Mouse (Mus musculus): ENCODE data around the gene Rhod. TPM values are rescaled to one million over a fixed set of nuclear protein-coding genes. Genes with fewer than 3 reads are reported as not detected.

Rhod gene
- polyA plus RNA-seq, 1 experiment: 24.1 TPM

GRCm38 (mm10) chr19:4438791-4439160 is 456 bp downstream of the Rhod start:
- peak overlapping the region; percentile 97 for H3K4me3 ChIP-seq (ENCODE audit: insufficient read depth, low read length)
- peak overlapping the region; percentile 69 for H3K27ac ChIP-seq (ENCODE audit: insufficient read depth, low read length)
- H3K4me1 ChIP-seq (ENCODE audit: control insufficient read depth, insufficient read depth, low read length): peaks cover 4% of the 10 kb centered on the region; the same call in 1 of the 2 replicates
- TF ChIP-seq CTCF (IDR thresholded peaks at IDR 0.05; ENCODE audit: borderline replicate concordance, insufficient read depth, low read length) (no peak), POLR2A (IDR thresholded peaks at IDR 0.05; ENCODE audit: low read depth, low read length) (no peak)

GRCm38 (mm10) chr19:4437886-4438285 is 1.3 kb downstream of the Rhod start:
- Histone ChIP-seq H3K4me1 (ENCODE audit: control insufficient read depth, insufficient read depth, low read length) (peaks cover 4% of the 10 kb centered on the region; the same call in 1 of the 2 replicates), H3K27ac (ENCODE audit: insufficient read depth, low read length) (no peak overlapping the region), H3K4me3 (ENCODE audit: insufficient read depth, low read length) (peak overlapping the region; percentile 97)
- no peak for TF ChIP-seq POLR2A (IDR thresholded peaks at IDR 0.05; ENCODE audit: low read depth, low read length)
- TF ChIP-seq CTCF (IDR thresholded peaks at IDR 0.05; ENCODE audit: borderline replicate concordance, insufficient read depth, low read length): no peak

- Histone ChIP-seq H3K4me1 (ENCODE audit: control insufficient read depth, insufficient read depth, low read length) (peaks cover 4% of the 10 kb centered on the region; the same call in 1 of the 2 replicates), H3K4me3 (ENCODE audit: insufficient read depth, low read length) (no peak overlapping the region), H3K27ac (ENCODE audit: insufficient read depth, low read length) (no peak overlapping the region)
- TF ChIP-seq POLR2A (IDR thresholded peaks at IDR 0.05; ENCODE audit: low read depth, low read length) (no peak), CTCF (IDR thresholded peaks at IDR 0.05; ENCODE audit: borderline replicate concordance, insufficient read depth, low read length) (no peak)
Measured at GRCm38 (mm10) chr19:4436254-4436653, 3.0 kb downstream of the Rhod start.

- TF ChIP-seq POLR2A (IDR thresholded peaks at IDR 0.05; ENCODE audit: low read depth, low read length): no peak
- no peak for TF ChIP-seq CTCF (IDR thresholded peaks at IDR 0.05; ENCODE audit: borderline replicate concordance, insufficient read depth, low read length)
- no peaks in the 10 kb centered on the region for H3K4me1 ChIP-seq (ENCODE audit: control insufficient read depth, insufficient read depth, low read length)
- H3K27ac ChIP-seq (ENCODE audit: insufficient read depth, low read length): no peak overlapping the region
- H3K4me3 ChIP-seq (ENCODE audit: insufficient read depth, low read length): no peak overlapping the region
Measured at GRCm38 (mm10) chr19:4434999-4435398, 4.2 kb downstream of the Rhod start.

GRCm38 (mm10) chr19:4433756-4434155 is 5.5 kb downstream of the Rhod start:
- TF ChIP-seq CTCF (IDR thresholded peaks at IDR 0.05; ENCODE audit: borderline replicate concordance, insufficient read depth, low read length) (no peak), POLR2A (IDR thresholded peaks at IDR 0.05; ENCODE audit: low read depth, low read length) (no peak)
- no peak overlapping the region for H3K4me3 ChIP-seq (ENCODE audit: insufficient read depth, low read length)
- no peaks in the 10 kb centered on the region for H3K4me1 ChIP-seq (ENCODE audit: control insufficient read depth, insufficient read depth, low read length)
- H3K27ac ChIP-seq (ENCODE audit: insufficient read depth, low read length): no peak overlapping the region

- Histone ChIP-seq H3K4me3 (ENCODE audit: insufficient read depth, low read length) (no peak overlapping the region), H3K27ac (ENCODE audit: insufficient read depth, low read length) (no peak overlapping the region), H3K4me1 (ENCODE audit: control insufficient read depth, insufficient read depth, low read length) (no peaks in the 10 kb centered on the region)
- TF ChIP-seq CTCF (IDR thresholded peaks at IDR 0.05; ENCODE audit: borderline replicate concordance, insufficient read depth, low read length) (no peak), POLR2A (IDR thresholded peaks at IDR 0.05; ENCODE audit: low read depth, low read length) (no peak)
Measured at GRCm38 (mm10) chr19:4430091-4430620, 9.1 kb downstream of the Rhod start.

- H3K4me3 ChIP-seq (ENCODE audit: insufficient read depth, low read length): no peak overlapping the region
- TF ChIP-seq POLR2A (IDR thresholded peaks at IDR 0.05; ENCODE audit: low read depth, low read length) (no peak), CTCF (IDR thresholded peaks at IDR 0.05; ENCODE audit: borderline replicate concordance, insufficient read depth, low read length) (0 out of 2 replicates have a peak, but pooled peaks have one; percentile 20)
- H3K27ac ChIP-seq (ENCODE audit: insufficient read depth, low read length): no peak overlapping the region
- H3K4me1 ChIP-seq (ENCODE audit: control insufficient read depth, insufficient read depth, low read length): no peaks in the 10 kb centered on the region
Measured at GRCm38 (mm10) chr19:4425610-4426366, 13.4 kb downstream of the Rhod start.

- no peak overlapping the region for H3K27ac ChIP-seq (ENCODE audit: insufficient read depth, low read length)
- H3K4me1 ChIP-seq (ENCODE audit: control insufficient read depth, insufficient read depth, low read length): no peaks in the 10 kb centered on the region
- H3K4me3 ChIP-seq (ENCODE audit: insufficient read depth, low read length): no peak overlapping the region
- no peak for TF ChIP-seq POLR2A (IDR thresholded peaks at IDR 0.05; ENCODE audit: low read depth, low read length)
Measured at GRCm38 (mm10) chr19:4423021-4423420, 16.2 kb downstream of the Rhod start.

- Histone ChIP-seq H3K4me1 (ENCODE audit: control insufficient read depth, insufficient read depth, low read length) (no peaks in the 10 kb centered on the region), H3K4me3 (ENCODE audit: insufficient read depth, low read length) (no peak overlapping the region), H3K27ac (ENCODE audit: insufficient read depth, low read length) (no peak overlapping the region)
- TF ChIP-seq CTCF (IDR thresholded peaks at IDR 0.05; ENCODE audit: borderline replicate concordance, insufficient read depth, low read length): no peak
- TF ChIP-seq POLR2A (IDR thresholded peaks at IDR 0.05; ENCODE audit: low read depth, low read length): no peak
Measured at GRCm38 (mm10) chr19:4422581-4422980, 16.7 kb downstream of the Rhod start.

- no peaks in the 10 kb centered on the region for H3K4me1 ChIP-seq (ENCODE audit: control insufficient read depth, insufficient read depth, low read length)
- no peak for TF ChIP-seq POLR2A (IDR thresholded peaks at IDR 0.05; ENCODE audit: low read depth, low read length)
- TF ChIP-seq CTCF (IDR thresholded peaks at IDR 0.05; ENCODE audit: borderline replicate concordance, insufficient read depth, low read length): no peak
- H3K27ac ChIP-seq (ENCODE audit: insufficient read depth, low read length): no peak overlapping the region
- H3K4me3 ChIP-seq (ENCODE audit: insufficient read depth, low read length): no peak overlapping the region
Measured at GRCm38 (mm10) chr19:4420153-4420910, 18.9 kb downstream of the Rhod start.

All from embryonic fibroblast, embryonic 13.5 days (primary cell).